In genomic region chr6:115485635-115486034, GRCm38 (mm10) we compare ENCODE assay signal across 21 mouse cellular contexts. TPM values are rescaled to one million over a fixed set of nuclear protein-coding genes. Genes with fewer than 3 reads are reported as not detected.
DNase-seq lines count a peak whose midpoint lies in the region; ATAC-seq and TF ChIP-seq lines count a peak whose summit lies in the region.
"Had no signal": no experiment of that assay in that cellular context is flagged by ENCODE, and none has a peak within 500 bp of the region (broad histone marks: within the 10 kb centered on the region; RNA-seq: fewer than 3 reads in every experiment).

No protein-coding gene starts in this region.

- H3K4me3 ChIP-seq in stomach, embryonic 16.5 days (replicated peaks; ENCODE audit: low read length) = no peak overlapping the region
- no peak overlapping the region for H3K4me3 ChIP-seq in stomach, postnatal 0 days (ENCODE audit: low read depth, low read length)
- H3K4me3 ChIP-seq in lung, postnatal 0 days (ENCODE audit: low read depth, low read length) = no peak overlapping the region
- H3K4me3 ChIP-seq: forebrain, embryonic 13.5 days; heart, adult 2 months; hindbrain, embryonic 12.5 days; kidney, embryonic 15.5 days; layer of hippocampus, adult 2 months; neural tube, embryonic 12.5 days had no signal

- intact Hi-C loops in heart, postnatal 10 days (cut with DNase I) = no loop called here

- DNase-seq in heart, adult 11 months = peak; percentile 93
- no peak for DNase-seq in heart, postnatal 10 days
- no peak for DNase-seq in stomach, postnatal 0 days (ENCODE audit: low spot score)
- DNase-seq in lung, postnatal 0 days (ENCODE audit: low spot score) = peak; percentile 31
- peak; percentile 25 for DNase-seq in skeletal muscle tissue, adult 2 months (ENCODE audit: low read depth, low spot score)
- no peak for DNase-seq in thymus, postnatal 36 days
- no peak for DNase-seq in thymus, postnatal 0 days (ENCODE audit: low spot score)
- DNase-seq: adrenal gland, postnatal 25 days; cerebellum, adult 9-11 months; embryo, embryonic 11 days; heart, adult 2 months; spleen, adult 18-20 months; thymus, postnatal 4 days had no signal

- WGBS in stomach, embryonic 16.5 days = 38% methylated on average over 6 of the region's 6 CpGs
- WGBS in stomach, postnatal 0 days = 36% methylated on average over 6 of the region's 6 CpGs
- WGBS in lung, postnatal 0 days = 37% methylated on average over 6 of the region's 6 CpGs

- no peaks in the 10 kb centered on the region for H3K36me3 ChIP-seq in stomach, embryonic 16.5 days (ENCODE audit: control insufficient read depth, insufficient read depth, low read length)
- no peaks in the 10 kb centered on the region for H3K36me3 ChIP-seq in stomach, postnatal 0 days (ENCODE audit: control insufficient read depth, insufficient read depth, low read length)
- H3K36me3 ChIP-seq in lung, postnatal 0 days (ENCODE audit: insufficient read depth, low read length) = no peaks in the 10 kb centered on the region
- H3K36me3 ChIP-seq: hindbrain, embryonic 12.5 days; kidney, embryonic 15.5 days; neural tube, embryonic 12.5 days had no signal

- no peak overlapping the region for H3K4me2 ChIP-seq in stomach, embryonic 16.5 days (ENCODE audit: low read depth, low read length)
- H3K4me2 ChIP-seq in stomach, postnatal 0 days (replicated peaks; ENCODE audit: low read depth) = no peak overlapping the region
- no peak overlapping the region for H3K4me2 ChIP-seq in lung, postnatal 0 days (replicated peaks; ENCODE audit: low read depth, low read length)
- H3K4me2 ChIP-seq: forebrain, embryonic 13.5 days; hindbrain, embryonic 12.5 days; kidney, embryonic 15.5 days; neural tube, embryonic 12.5 days had no signal

- no peak overlapping the region for H3K9ac ChIP-seq in stomach, embryonic 16.5 days (ENCODE audit: low read length)
- H3K9ac ChIP-seq in stomach, postnatal 0 days (ENCODE audit: low read length) = no peak overlapping the region
- no peak overlapping the region for H3K9ac ChIP-seq in lung, postnatal 0 days (replicated peaks; ENCODE audit: low read depth)
- H3K9ac ChIP-seq: forebrain, embryonic 13.5 days; hindbrain, embryonic 12.5 days; kidney, embryonic 15.5 days; liver, embryonic 14.5 days; neural tube, embryonic 12.5 days had no signal

- no peak for TF ChIP-seq EP300 in stomach, postnatal 0 days (optimal IDR thresholded peaks at IDR 0.05)
- TF ChIP-seq EP300 in lung, postnatal 0 days (IDR thresholded peaks at IDR 0.05) = no peak

- H3K4me1 ChIP-seq in stomach, embryonic 16.5 days (ENCODE audit: control insufficient read depth, insufficient read depth, low read length) = peaks cover 4% of the 10 kb centered on the region
- H3K4me1 ChIP-seq in stomach, postnatal 0 days (replicated peaks; ENCODE audit: control insufficient read depth, insufficient read depth) = peaks cover under 1% of the 10 kb centered on the region; the same call in 1 of the 2 replicates
- H3K4me1 ChIP-seq in lung, postnatal 0 days (ENCODE audit: insufficient read depth, low read depth, low read length) = peaks cover 4% of the 10 kb centered on the region
- H3K4me1 ChIP-seq: hindbrain, embryonic 12.5 days; neural tube, embryonic 12.5 days had no signal

- H3K9me3 ChIP-seq in stomach, embryonic 16.5 days (replicated peaks; ENCODE audit: control insufficient read depth, low read length) = no peaks in the 10 kb centered on the region
- H3K9me3 ChIP-seq in stomach, postnatal 0 days (ENCODE audit: control insufficient read depth, low read length) = no peaks in the 10 kb centered on the region
- H3K9me3 ChIP-seq in lung, postnatal 0 days (ENCODE audit: low read length) = no peaks in the 10 kb centered on the region
- H3K9me3 ChIP-seq: forebrain, embryonic 13.5 days; hindbrain, embryonic 12.5 days; kidney, embryonic 15.5 days; neural tube, embryonic 12.5 days had no signal

- ATAC-seq in stomach, embryonic 16.5 days (ENCODE audit: insufficient read depth, low FRiP score) = peak; percentile 38
- ATAC-seq in stomach, postnatal 0 days (ENCODE audit: low FRiP score, low TSS enrichment) = no peak
- peak; percentile 19; the same call in 1 of the 2 replicates for ATAC-seq in lung, postnatal 0 days
- ATAC-seq: forebrain, embryonic 13.5 days; inflammation-experienced regulatory T-cells, adult 6 months had no signal

- no peaks in the 10 kb centered on the region for H3K27me3 ChIP-seq in stomach, embryonic 16.5 days (ENCODE audit: control insufficient read depth, insufficient read depth, low read length)
- no peaks in the 10 kb centered on the region for H3K27me3 ChIP-seq in stomach, postnatal 0 days (ENCODE audit: control insufficient read depth, insufficient read depth, low read length)
- H3K27me3 ChIP-seq in lung, postnatal 0 days (replicated peaks; ENCODE audit: insufficient read depth, low read length) = no peaks in the 10 kb centered on the region
- H3K27me3 ChIP-seq: hindbrain, embryonic 12.5 days; kidney, embryonic 15.5 days; neural tube, embryonic 12.5 days had no signal

- TF ChIP-seq CTCF in stomach, postnatal 0 days (IDR thresholded peaks at IDR 0.05; ENCODE audit: low read depth) = no peak
- no peak for TF ChIP-seq CTCF in lung, postnatal 0 days (IDR thresholded peaks at IDR 0.05)

- H3K27ac ChIP-seq in stomach, embryonic 16.5 days (ENCODE audit: low read length) = no peak overlapping the region
- H3K27ac ChIP-seq in stomach, postnatal 0 days (replicated peaks) = no peak overlapping the region
- no peak overlapping the region for H3K27ac ChIP-seq in lung, postnatal 0 days (ENCODE audit: low read length)
- H3K27ac ChIP-seq: forebrain, embryonic 13.5 days; heart, adult 2 months; hindbrain, embryonic 12.5 days; kidney, embryonic 15.5 days; layer of hippocampus, adult 2 months; liver, embryonic 14.5 days; neural tube, embryonic 12.5 days had no signal

RNA-seq across cellular contexts. Expression of gene Tsen2, which starts 58.8 kb away (rescaled TPM):
- total RNA-seq in heart, postnatal 10 days (2021) = 10 to 100 TPM in 1 of 2 experiments, 1 to 10 TPM in 1; 8.2 to 11.5 TPM
- polyA plus RNA-seq in stomach, embryonic 16.5 days (2015; fragmentation: Nextera tagmentation; extraction: Ambion mirVana) = 23.7 and 26.1 TPM in 2 replicates
- polyA plus RNA-seq in stomach, postnatal 0 days (2015; fragmentation: Nextera tagmentation; extraction: Ambion mirVana) = 10.0 and 11.1 TPM in 2 replicates
- polyA plus RNA-seq in lung, postnatal 0 days (2015; fragmentation: Nextera tagmentation; extraction: Ambion mirVana) = 8.7 and 9.6 TPM in 2 replicates
- polyA plus RNA-seq in thymus, postnatal 0 days (2015; fragmentation: Nextera tagmentation; extraction: Ambion mirVana) = 18.1 and 21.0 TPM in 2 replicates

Comparison
In these comparisons a context has a peak if more than half of its experiments do, and no peak if none do; other contexts are left out.
1. DNase-seq: peak in heart, adult 11 months (single experiment), lung, postnatal 0 days (single experiment) and skeletal muscle tissue, adult 2 months (single experiment); none in heart, postnatal 10 days (0 of 2), stomach, postnatal 0 days (single experiment), thymus, postnatal 36 days (0 of 2) and thymus, postnatal 0 days (single experiment).